Mouse (Mus musculus) neural tube, embryonic 13.5 days (tissue): Measurements from ENCODE around the gene 5830411N06Rik. TPM values are rescaled to one million over a fixed set of nuclear protein-coding genes. Genes with fewer than 3 reads are reported as not detected.

Source experiments
- ATAC-seq: fragments of 200-750 bp; cut with Nextera tagmentation; 2 replicates; pipeline ENCODE4 v1.8.0; 2017; ENCODE audit warnings: low read depth, mild to moderate bottlenecking, moderate TSS enrichment, moderate library complexity
- H3K27ac ChIP-seq: fragments of 300-500 bp; sonication (generic); replicated peaks from 2 replicates; pipeline ENCODE4 v1.5.1; 2015; ENCODE audit warnings: moderate library complexity, mild to moderate bottlenecking, inconsistent platforms
- H3K27me3 ChIP-seq: fragments of 300-500 bp; sonication (generic); 2 replicates; pipeline ENCODE4 v1.6.1; 2015; ENCODE audit warnings: mild to moderate bottlenecking, inconsistent platforms
- H3K36me3 ChIP-seq: fragments of 300-500 bp; sonication (generic); 2 replicates; pipeline ENCODE4 v1.6.1; 2015; ENCODE audit warnings: mild to moderate bottlenecking, inconsistent platforms
- H3K4me1 ChIP-seq: fragments of 300-500 bp; sonication (generic); replicated peaks from 2 replicates; pipeline ENCODE4 v1.6.1; 2015; ENCODE audit warnings: inconsistent platforms
- H3K4me2 ChIP-seq: fragments of 300-500 bp; sonication (generic); 2 replicates; pipeline ENCODE4 v1.6.1; 2015; ENCODE audit warnings: inconsistent platforms, mild to moderate bottlenecking, moderate library complexity
- H3K4me3 ChIP-seq: fragments of 300-500 bp; sonication (generic); 2 replicates; pipeline ENCODE4 v1.5.1; 2015; ENCODE audit warnings: mild to moderate bottlenecking, inconsistent platforms
- H3K9ac ChIP-seq: fragments of 300-500 bp; sonication (generic); 2 replicates; pipeline ENCODE4 v1.6.1; 2015; ENCODE audit warnings: moderate library complexity, mild to moderate bottlenecking, inconsistent platforms
- H3K9me3 ChIP-seq: fragments of 300-500 bp; sonication (generic); 2 replicates; pipeline ENCODE4 v1.6.1; 2016; ENCODE audit warnings: inconsistent platforms
- WGBS: fragments of 180-500 bp; shearing (Covaris S2); methylation state at CpG from one replicate; pipeline ENCODE4 v1.1.7; 2015; 5-methylcytosine and 5-hydroxymethylcytosine counted together
- polyA plus RNA-seq: library from polyadenylated mRNA; unstranded; fragments of >200 nt; fragmentation: Nextera tagmentation; extraction: Ambion mirVana; gene quantifications from 2 replicates; pipeline ENCODE4 v1.2.1, GENCODE M21; 2015

Gene 5830411N06Rik
- polyA plus RNA-seq, result not detected in 2 replicates

DNA sequence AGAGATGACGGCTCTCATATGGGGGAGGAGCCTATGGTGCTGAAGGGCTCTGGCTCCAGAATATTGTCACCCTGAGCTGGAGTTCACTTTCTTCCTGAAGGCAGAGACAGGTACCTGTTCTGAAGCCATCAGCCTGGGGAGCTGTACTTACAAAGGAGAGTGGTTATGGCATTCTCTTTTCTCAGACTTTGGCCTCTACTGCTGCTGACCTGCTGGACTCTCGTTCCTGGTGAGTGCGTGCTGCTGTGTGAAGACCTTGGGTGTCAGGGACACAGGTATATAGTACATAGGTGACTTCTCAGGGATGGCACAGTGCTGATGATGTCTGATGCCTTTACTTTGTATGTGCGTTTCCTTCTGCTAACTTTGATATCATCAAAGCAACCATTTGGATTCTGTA, at the start of gene 5830411N06Rik:
TSS of gene 5830411N06Rik (plus strand) at position 69 of the 400 bp plus-strand sequence.
- WGBS, result 82% methylated on average over 4 of the region's 4 CpGs
- Histone ChIP-seq H3K9me3 (no peaks in the 10 kb centered on the region), H3K9ac (no peak within 1 kb of the TSS), H3K27ac (no peak within 1 kb of the TSS), H3K4me1 (no peaks in the 10 kb centered on the region), H3K36me3 (no peaks in the 10 kb centered on the region), H3K4me2 (no peak within 1 kb of the TSS), H3K27me3 (no peaks in the 10 kb centered on the region), H3K4me3 (no peak within 1 kb of the TSS)
- ATAC-seq, result no peak

DNA sequence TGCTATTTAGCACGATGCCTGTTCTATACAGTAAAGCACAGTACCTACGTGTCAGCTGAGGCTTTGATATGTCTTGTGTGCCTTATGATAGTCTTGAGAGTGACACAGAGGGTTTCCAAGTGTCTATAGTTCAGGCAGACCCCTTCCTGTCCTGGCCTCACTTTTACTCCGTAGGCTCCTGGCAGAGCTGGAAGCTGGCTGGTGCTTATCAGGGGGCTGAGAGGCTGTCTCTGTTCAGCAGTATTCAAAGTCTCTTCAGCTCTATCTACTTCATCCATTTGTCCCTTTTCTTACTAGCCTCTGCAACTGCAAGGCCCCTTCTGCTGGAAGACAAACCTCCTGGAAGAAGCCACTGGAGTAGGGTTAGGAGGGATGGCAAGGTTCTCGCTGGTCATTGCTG, 46.0 kb upstream of the 5830411N06Rik start:
- no peak for ATAC-seq
- no peak overlapping the region for H3K4me3 ChIP-seq
- H3K27me3 ChIP-seq, result no peaks in the 10 kb centered on the region
- H3K4me2 ChIP-seq, result no peak overlapping the region
- H3K36me3 ChIP-seq, result no peaks in the 10 kb centered on the region
- H3K9ac ChIP-seq, result no peak overlapping the region
- WGBS, result 90% methylated on average over 4 of the region's 4 CpGs
- H3K27ac ChIP-seq, result no peak overlapping the region
- no peaks in the 10 kb centered on the region for H3K9me3 ChIP-seq
- no peaks in the 10 kb centered on the region for H3K4me1 ChIP-seq

DNA sequence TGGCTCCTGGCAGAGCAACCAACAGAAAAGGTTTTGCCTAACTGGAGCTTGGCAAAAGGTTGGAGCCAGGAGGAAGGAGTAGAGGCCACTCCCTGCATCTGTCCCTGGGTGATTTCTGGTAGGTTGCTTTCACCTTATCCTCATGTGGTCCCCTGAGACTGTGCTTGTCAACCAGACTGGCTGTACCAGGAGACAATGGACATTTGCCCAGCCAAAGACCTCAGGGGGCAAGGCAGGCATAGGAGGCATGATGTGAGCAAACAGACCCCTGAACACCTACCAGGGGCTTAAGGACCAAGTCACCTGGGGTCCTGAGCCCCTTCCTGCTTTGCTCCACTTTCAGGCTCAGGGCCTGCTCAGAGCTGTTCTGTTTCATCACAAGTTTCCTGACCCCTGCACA, 41.2 kb upstream of the 5830411N06Rik start, which contains the start of gene Olfr524:
TSS of gene Olfr524 (minus strand) at position 101 of the 400 bp plus-strand sequence.
- H3K4me3 ChIP-seq, result no peak within 1 kb of the TSS
- ATAC-seq, result no peak
- H3K9ac ChIP-seq, result no peak within 1 kb of the TSS
- no peaks in the 10 kb centered on the region for H3K36me3 ChIP-seq
- H3K9me3 ChIP-seq, result no peaks in the 10 kb centered on the region
- H3K4me2 ChIP-seq, result no peak within 1 kb of the TSS
- no peaks in the 10 kb centered on the region for H3K4me1 ChIP-seq
- H3K27ac ChIP-seq, result no peak within 1 kb of the TSS
- H3K27me3 ChIP-seq, result no peaks in the 10 kb centered on the region

DNA sequence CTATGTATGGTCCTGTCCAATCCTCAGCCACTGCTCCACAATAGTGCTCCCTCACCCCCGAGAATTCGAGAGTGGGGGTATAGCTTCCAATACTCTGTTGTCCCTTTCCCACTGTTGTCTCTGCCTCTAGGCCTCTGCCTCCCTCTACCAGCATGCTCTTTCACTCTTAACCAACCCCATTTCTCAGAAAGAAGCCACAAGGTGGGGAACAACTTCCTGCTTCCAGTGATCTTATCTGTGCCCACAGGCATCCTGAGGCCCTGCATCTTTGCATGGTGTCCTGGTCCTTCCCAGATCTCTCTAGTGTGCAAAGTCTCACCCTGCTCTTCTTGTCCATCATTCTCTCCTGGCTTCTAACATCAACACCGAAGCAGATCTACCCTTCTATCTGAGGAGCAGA, 40.2 kb upstream of the 5830411N06Rik start:
- Histone ChIP-seq H3K27ac (no peak overlapping the region), H3K4me2 (no peak overlapping the region), H3K4me1 (no peaks in the 10 kb centered on the region), H3K4me3 (no peak overlapping the region), H3K9me3 (no peaks in the 10 kb centered on the region), H3K9ac (no peak overlapping the region), H3K36me3 (no peaks in the 10 kb centered on the region), H3K27me3 (no peaks in the 10 kb centered on the region)
- WGBS, result 92% methylated on average over 3 of the region's 3 CpGs
- ATAC-seq, result no peak

DNA sequence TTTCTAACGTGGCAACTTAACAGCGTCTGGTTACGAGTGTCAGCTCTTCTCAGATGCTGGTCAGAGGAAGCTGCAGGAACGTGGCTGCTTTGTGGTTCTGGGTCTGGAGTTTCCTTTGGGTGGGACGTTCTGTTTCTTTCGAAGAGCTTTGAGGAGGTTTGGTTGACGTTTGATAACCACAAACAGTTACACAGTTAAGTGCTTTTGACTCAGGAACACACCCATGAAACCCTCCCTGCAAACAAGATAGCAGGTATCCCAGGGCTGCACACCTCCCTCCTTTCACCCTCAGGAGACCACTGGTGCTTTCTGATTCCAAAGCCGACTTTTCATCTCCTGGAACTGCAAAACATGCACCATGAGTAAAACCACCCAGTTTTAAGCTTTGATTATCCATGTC, 38.9 kb upstream of the 5830411N06Rik start:
- ATAC-seq, result no peak
- H3K9me3 ChIP-seq, result no peaks in the 10 kb centered on the region
- no peak overlapping the region for H3K4me2 ChIP-seq
- 82% methylated on average over 8 of the region's 8 CpGs for WGBS
- H3K27ac ChIP-seq, result no peak overlapping the region
- H3K4me3 ChIP-seq, result no peak overlapping the region
- no peak overlapping the region for H3K9ac ChIP-seq
- no peaks in the 10 kb centered on the region for H3K36me3 ChIP-seq
- no peaks in the 10 kb centered on the region for H3K27me3 ChIP-seq
- H3K4me1 ChIP-seq, result no peaks in the 10 kb centered on the region

DNA sequence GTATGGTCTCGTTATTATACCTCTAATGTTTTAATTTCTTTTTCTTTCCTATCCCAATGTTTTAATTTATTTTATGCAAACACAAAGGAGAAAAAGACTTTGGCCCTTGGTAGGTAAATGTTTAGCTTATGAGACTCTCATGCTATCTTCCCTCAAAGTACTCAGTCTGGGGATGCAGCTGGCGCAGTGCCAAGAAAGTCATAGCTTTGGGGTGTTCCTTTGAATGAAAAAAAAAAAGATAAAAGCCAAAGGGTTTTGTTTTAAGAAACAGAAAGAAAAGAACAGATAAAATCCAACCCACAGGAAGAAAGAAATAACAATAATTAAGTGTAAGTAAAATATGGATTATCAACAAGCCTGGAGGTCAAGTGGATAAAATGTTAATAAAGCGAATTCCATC, 38.4 kb upstream of the 5830411N06Rik start:
- Histone ChIP-seq H3K9me3 (no peaks in the 10 kb centered on the region), H3K27ac (no peak overlapping the region), H3K27me3 (no peaks in the 10 kb centered on the region), H3K4me1 (no peaks in the 10 kb centered on the region), H3K9ac (no peak overlapping the region), H3K36me3 (no peaks in the 10 kb centered on the region), H3K4me3 (no peak overlapping the region), H3K4me2 (no peak overlapping the region)
- WGBS, result 87% methylated on average over 3 of the region's 3 CpGs
- no peak for ATAC-seq

DNA sequence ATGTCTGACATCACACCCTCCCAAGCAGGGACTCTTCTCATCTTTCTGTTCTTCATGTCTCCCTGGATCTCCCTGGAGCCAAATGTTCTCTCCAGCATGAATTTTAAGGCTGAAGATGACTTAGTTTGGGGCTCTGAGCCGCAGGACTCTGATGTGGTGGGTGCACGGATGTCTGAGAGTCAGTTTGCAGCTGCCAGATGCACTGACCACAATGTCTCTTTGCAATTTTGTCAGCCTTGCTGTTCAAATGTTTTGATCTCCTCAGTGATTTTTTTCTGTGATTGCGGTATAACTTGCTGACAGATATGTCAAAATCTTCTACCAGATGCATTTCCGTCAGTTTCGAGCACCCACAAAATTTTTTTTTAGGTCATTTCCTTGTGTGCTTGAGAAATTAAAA, 33.2 kb upstream of the 5830411N06Rik start:
- H3K4me3 ChIP-seq, result no peak overlapping the region
- no peak overlapping the region for H3K9ac ChIP-seq
- H3K36me3 ChIP-seq, result no peaks in the 10 kb centered on the region
- no peaks in the 10 kb centered on the region for H3K4me1 ChIP-seq
- no peak overlapping the region for H3K4me2 ChIP-seq
- no peak for ATAC-seq
- H3K27me3 ChIP-seq, result no peaks in the 10 kb centered on the region
- 87% methylated on average over 5 of the region's 5 CpGs for WGBS
- no peak overlapping the region for H3K27ac ChIP-seq
- H3K9me3 ChIP-seq, result no peaks in the 10 kb centered on the region

DNA sequence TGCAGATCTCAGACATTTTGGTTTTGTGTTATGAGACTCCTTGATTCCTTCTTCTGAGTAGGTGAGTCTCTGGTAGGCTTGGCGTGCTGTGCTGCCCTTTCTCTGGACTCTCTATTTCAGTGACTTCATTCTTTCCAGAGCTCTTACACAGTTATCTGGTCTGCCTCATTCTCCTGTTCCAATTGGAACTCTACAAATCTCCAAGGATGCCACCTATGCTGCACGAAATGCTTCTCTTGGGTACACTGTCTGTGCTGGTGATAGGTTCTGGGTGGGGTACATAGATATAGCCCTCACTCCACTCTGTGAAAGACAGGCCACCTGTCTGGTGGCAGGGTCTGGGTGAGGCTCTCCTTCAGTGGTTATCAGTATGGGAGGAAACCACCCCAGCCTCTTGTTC, 29.1 kb upstream of the 5830411N06Rik start, which contains the start of gene Cd163l1:
TSS of gene Cd163l1 (plus strand) at position 301 of the 400 bp plus-strand sequence.
- no peaks in the 10 kb centered on the region for H3K4me1 ChIP-seq
- no peaks in the 10 kb centered on the region for H3K9me3 ChIP-seq
- H3K4me2 ChIP-seq, result no peak within 1 kb of the TSS
- 92% methylated on average over 2 of the region's 2 CpGs for WGBS
- no peak within 1 kb of the TSS for H3K9ac ChIP-seq
- no peak within 1 kb of the TSS for H3K27ac ChIP-seq
- no peaks in the 10 kb centered on the region for H3K36me3 ChIP-seq
- no peak for ATAC-seq
- H3K27me3 ChIP-seq, result no peaks in the 10 kb centered on the region
- H3K4me3 ChIP-seq, result no peak within 1 kb of the TSS

DNA sequence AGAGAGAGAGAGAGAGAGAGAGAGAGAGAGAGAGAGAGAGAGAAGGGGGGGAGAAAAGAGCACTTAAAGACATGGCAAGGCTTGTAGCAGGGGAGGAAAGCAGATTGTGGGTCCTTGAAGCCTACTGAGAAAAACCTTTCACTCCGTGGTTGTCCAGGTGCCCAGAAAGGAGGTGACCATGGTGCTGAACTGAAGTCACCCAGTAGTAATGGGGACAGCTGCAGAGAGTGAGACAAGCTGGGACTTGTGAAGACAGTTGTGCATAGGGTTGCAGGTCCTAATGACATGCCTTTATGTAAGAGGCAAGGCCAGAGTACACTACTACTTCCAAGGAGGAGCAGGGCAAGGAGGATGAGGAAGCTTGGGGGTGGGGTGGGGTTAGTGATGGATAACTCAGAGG, 27.8 kb upstream of the 5830411N06Rik start:
- Histone ChIP-seq H3K9me3 (no peaks in the 10 kb centered on the region), H3K36me3 (no peaks in the 10 kb centered on the region), H3K9ac (no peak overlapping the region), H3K27me3 (no peaks in the 10 kb centered on the region), H3K27ac (no peak overlapping the region), H3K4me1 (no peaks in the 10 kb centered on the region), H3K4me2 (no peak overlapping the region), H3K4me3 (no peak overlapping the region)
- ATAC-seq, result no peak
- 20% methylated on average over 1 of the region's 1 CpGs for WGBS

DNA sequence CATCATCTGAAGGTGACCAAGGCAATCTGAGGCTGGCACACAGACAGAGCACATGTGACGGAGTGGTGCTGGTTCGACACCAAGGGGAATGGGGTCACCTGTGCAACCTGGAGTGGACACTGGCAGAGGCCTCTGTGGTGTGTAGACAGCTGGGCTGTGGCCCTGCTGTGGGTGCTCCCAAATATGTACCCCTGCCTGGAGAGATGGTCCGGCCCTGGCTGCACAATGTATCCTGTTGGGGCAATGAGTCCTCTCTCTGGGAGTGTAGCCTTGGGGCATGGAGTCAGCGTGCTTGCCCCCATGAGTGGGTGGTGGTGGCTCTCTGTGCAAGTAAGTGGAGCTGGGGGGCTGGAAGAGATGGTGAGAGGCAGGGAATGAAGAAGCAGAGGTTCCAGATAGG, 26.7 kb upstream of the 5830411N06Rik start:
- H3K27me3 ChIP-seq, result no peaks in the 10 kb centered on the region
- H3K27ac ChIP-seq, result no peak overlapping the region
- H3K9me3 ChIP-seq, result no peaks in the 10 kb centered on the region
- H3K9ac ChIP-seq, result no peak overlapping the region
- H3K36me3 ChIP-seq, result no peaks in the 10 kb centered on the region
- H3K4me2 ChIP-seq, result no peak overlapping the region
- WGBS, result 82% methylated on average over 4 of the region's 4 CpGs
- no peak overlapping the region for H3K4me3 ChIP-seq
- ATAC-seq, result no peak
- no peaks in the 10 kb centered on the region for H3K4me1 ChIP-seq

DNA sequence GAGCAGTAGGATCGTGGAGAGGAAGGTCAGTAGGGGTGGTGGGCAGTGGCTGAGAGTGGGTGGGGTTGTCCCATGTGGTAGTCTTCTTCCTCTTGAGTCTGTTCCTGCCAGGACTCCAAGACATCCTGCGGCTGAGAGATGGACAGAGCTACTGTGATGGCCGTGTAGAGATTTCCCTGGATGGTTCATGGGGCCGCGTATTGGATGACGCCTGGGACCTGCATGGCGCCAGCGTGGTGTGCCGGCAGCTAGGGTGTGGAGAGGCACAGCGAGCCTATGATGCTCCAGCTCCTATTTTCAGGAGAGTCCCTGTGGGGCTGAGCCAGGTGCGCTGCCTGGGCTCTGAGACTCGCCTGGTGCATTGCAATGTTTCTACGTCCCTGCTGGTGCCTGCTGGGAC, 22.9 kb upstream of the 5830411N06Rik start:
- no peaks in the 10 kb centered on the region for H3K36me3 ChIP-seq
- H3K9ac ChIP-seq, result no peak overlapping the region
- H3K27me3 ChIP-seq, result no peaks in the 10 kb centered on the region
- ATAC-seq, result no peak
- no peak overlapping the region for H3K4me3 ChIP-seq
- no peaks in the 10 kb centered on the region for H3K9me3 ChIP-seq
- no peak overlapping the region for H3K4me2 ChIP-seq
- no peaks in the 10 kb centered on the region for H3K4me1 ChIP-seq
- H3K27ac ChIP-seq, result no peak overlapping the region
- WGBS, result 86% methylated on average over 13 of the region's 13 CpGs

DNA sequence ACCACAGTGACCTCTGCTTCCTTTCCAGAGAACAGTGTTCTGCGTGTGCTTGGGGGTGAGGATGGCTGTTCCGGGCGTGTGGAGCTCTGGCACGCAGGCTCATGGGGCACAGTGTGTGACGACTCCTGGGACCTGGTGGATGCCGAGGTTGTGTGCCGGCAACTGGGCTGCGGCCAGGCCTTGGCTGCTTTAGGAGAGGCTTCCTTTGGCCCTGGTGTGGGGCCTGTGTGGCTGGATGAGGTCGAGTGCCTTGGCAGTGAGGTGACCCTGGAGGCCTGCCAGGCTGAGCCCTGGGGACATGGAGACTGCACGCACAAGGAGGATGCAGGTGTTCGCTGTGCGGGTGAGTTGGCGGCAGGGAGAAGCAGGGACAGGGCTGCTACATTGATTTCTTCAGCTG, 18.6 kb upstream of the 5830411N06Rik start:
- H3K27me3 ChIP-seq, result no peaks in the 10 kb centered on the region
- H3K4me3 ChIP-seq, result no peak overlapping the region
- no peaks in the 10 kb centered on the region for H3K9me3 ChIP-seq
- no peak overlapping the region for H3K9ac ChIP-seq
- WGBS, result 89% methylated on average over 13 of the region's 13 CpGs
- no peaks in the 10 kb centered on the region for H3K4me1 ChIP-seq
- H3K27ac ChIP-seq, result no peak overlapping the region
- ATAC-seq, result no peak
- no peak overlapping the region for H3K4me2 ChIP-seq
- H3K36me3 ChIP-seq, result no peaks in the 10 kb centered on the region

DNA sequence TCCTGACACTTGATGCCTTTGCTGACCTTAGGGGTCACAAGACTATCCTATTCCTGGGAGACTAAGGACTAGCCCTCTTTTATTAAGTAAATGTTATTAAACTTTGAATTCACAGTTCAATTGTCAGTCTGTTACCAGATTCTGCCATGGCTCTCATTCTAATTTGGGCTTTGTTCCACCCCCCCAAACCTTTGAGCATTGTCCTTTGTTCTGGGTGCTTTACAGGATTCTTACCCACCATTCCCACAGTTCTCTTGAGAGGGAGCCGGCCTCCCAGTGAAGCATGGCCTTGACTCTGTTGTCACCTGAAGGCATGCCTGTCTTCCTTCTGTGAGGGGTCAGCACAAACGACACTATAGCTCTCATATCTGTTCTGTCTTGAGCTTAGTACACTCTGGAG, 16.1 kb upstream of the 5830411N06Rik start:
- H3K9me3 ChIP-seq, result no peaks in the 10 kb centered on the region
- ATAC-seq, result no peak
- no peaks in the 10 kb centered on the region for H3K4me1 ChIP-seq
- H3K4me2 ChIP-seq, result no peak overlapping the region
- no peak overlapping the region for H3K4me3 ChIP-seq
- no peak overlapping the region for H3K27ac ChIP-seq
- H3K36me3 ChIP-seq, result no peaks in the 10 kb centered on the region
- WGBS, result 78% methylated on average over 2 of the region's 2 CpGs
- no peak overlapping the region for H3K9ac ChIP-seq
- no peaks in the 10 kb centered on the region for H3K27me3 ChIP-seq
